Mouse (Mus musculus): ENCODE results near the gene Dapk2.

GRCm38 (mm10) chr9:66275267-66275991, 117.4 kb downstream of the Dapk2 start:
- TF ChIP-seq POLR2A (IDR thresholded peaks at IDR 0.05; ENCODE audit: borderline replicate concordance, low read depth, low read length) (no peak), CTCF (IDR thresholded peaks at IDR 0.05; ENCODE audit: low read depth, low read length) (no peak)
